Mouse (Mus musculus) midbrain, embryonic 14.5 days (tissue): ENCODE data around the gene Tmem121b. TPM values are rescaled to one million over a fixed set of nuclear protein-coding genes. Genes with fewer than 3 reads are reported as not detected.

Experiments used
- ATAC-seq: fragments of 200-750 bp; cut with Nextera tagmentation; 2 replicates; pipeline ENCODE4 v1.8.0; 2017; ENCODE audit warnings: moderate number of reproducible peaks, moderate library complexity; ENCODE audit not compliant: low FRiP score, low TSS enrichment
- DNase-seq: peaks from one replicate; pipeline ENCODE4 v3.0.0-alpha.2; 2015
- H3K27ac ChIP-seq: fragments of 300-500 bp; sonication (generic); replicated peaks from 2 replicates; pipeline ENCODE4 v1.5.1; 2014; ENCODE audit warnings: mild to moderate bottlenecking, low read depth, low read length, moderate library complexity
- H3K27me3 ChIP-seq: fragments of 300-500 bp; sonication (generic); 2 replicates; pipeline ENCODE4 v1.6.1; 2014; ENCODE audit warnings: low read length, control low read depth, mixed read lengths; ENCODE audit not compliant: control insufficient read depth, insufficient read depth
- H3K36me3 ChIP-seq: fragments of 300-500 bp; sonication (generic); 2 replicates; pipeline ENCODE4 v1.6.1; 2014; ENCODE audit warnings: low read length, control low read depth; ENCODE audit not compliant: control insufficient read depth, insufficient read depth
- H3K4me1 ChIP-seq: fragments of 300-500 bp; sonication (generic); 2 replicates; pipeline ENCODE4 v1.6.1; 2014; ENCODE audit warnings: mild to moderate bottlenecking, antibody characterized with exemption, low read length, control low read depth; ENCODE audit not compliant: control insufficient read depth, insufficient read depth
- H3K4me2 ChIP-seq: fragments of 300-500 bp; sonication (generic); 2 replicates; pipeline ENCODE4 v1.6.1; 2014; ENCODE audit warnings: mild to moderate bottlenecking, low read length, moderate library complexity
- H3K4me3 ChIP-seq: fragments of 300-500 bp; sonication (generic); replicated peaks from 2 replicates; pipeline ENCODE4 v1.5.1; 2014; ENCODE audit warnings: low read depth, low read length
- H3K9ac ChIP-seq: fragments of 300-500 bp; sonication (generic); replicated peaks from 2 replicates; pipeline ENCODE4 v1.6.1; 2014; ENCODE audit warnings: mild to moderate bottlenecking, low read length, moderate library complexity
- H3K9me3 ChIP-seq: fragments of 300-500 bp; sonication (generic); 2 replicates; pipeline ENCODE4 v1.6.1; 2016; ENCODE audit warnings: low read length, control low read depth, mixed read lengths; ENCODE audit not compliant: control insufficient read depth
- WGBS: fragments of 180-500 bp; shearing (Covaris S2); extraction: QIAGEN DNeasy Blood & Tissue Kit; methylation state at CpG from one replicate; pipeline ENCODE4 v1.1.7; 2014; 5-methylcytosine and 5-hydroxymethylcytosine counted together
- polyA plus RNA-seq: library from polyadenylated mRNA; unstranded; fragments of >200 nt; fragmentation: Nextera tagmentation; extraction: Ambion mirVana; gene quantifications from 2 replicates; pipeline ENCODE4 v1.2.1, GENCODE M21; 2014

Tmem121b gene
- polyA plus RNA-seq, 1 experiment from 2014 or later, result 4.4 TPM

DNA sequence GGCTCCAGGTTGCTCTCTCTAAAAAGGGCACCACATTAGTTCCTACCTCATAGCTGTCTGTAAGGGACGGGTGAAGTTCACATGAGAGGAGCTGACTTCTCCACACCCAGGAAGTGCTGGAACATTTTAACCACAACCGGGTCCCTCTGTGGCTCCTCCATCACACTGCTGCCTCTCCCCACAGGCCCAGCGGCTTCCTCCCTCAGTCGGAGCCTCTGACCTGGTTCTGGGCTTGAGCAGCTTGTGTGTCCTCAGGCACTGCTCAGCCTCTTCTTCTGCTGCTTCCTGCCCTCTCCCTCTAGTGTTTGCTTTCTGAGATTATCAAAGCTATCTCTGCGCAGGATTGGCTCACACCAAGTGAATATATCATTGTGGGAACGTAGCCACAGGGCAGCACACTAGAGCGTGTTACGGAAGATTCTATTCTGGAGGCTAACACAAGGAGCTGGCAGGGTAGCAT lies 7.5 kb downstream of the Tmem121b start:
- DNase-seq (no peak), ATAC-seq (no peak)
- no peak overlapping the region for H3K4me2 ChIP-seq
- peaks cover 17% of the 10 kb centered on the region for H3K4me1 ChIP-seq
- H3K27ac ChIP-seq, result no peak overlapping the region
- 66% methylated on average over 8 of the region's 8 CpGs for WGBS
- H3K9me3 ChIP-seq, result no peaks in the 10 kb centered on the region
- H3K27me3 ChIP-seq, result no peaks in the 10 kb centered on the region
- H3K9ac ChIP-seq, result no peak overlapping the region
- H3K4me3 ChIP-seq, result no peak overlapping the region
- no peaks in the 10 kb centered on the region for H3K36me3 ChIP-seq

DNA sequence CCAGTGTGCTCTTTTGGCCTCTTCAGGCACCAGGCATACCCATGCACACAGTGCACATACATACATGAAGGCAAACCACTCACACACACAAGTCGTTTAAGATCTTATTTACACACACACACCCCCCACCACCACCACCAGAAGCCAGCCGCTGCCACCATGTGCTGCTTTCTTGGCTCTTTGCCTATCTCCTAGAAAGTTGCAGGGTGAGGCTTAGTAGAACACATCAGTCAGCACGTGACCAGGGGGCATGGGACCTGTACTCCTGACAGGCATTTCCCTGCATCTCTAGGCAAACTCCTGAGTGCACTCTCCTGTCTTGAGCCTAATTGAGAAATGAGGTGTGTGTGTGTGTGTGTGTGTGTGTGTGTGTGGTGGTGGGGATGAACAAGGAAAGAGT lies 8.6 kb downstream of the Tmem121b start:
- Histone ChIP-seq H3K27ac (no peak overlapping the region), H3K9ac (no peak overlapping the region), H3K27me3 (no peaks in the 10 kb centered on the region), H3K9me3 (no peaks in the 10 kb centered on the region), H3K4me3 (no peak overlapping the region), H3K4me2 (no peak overlapping the region), H3K4me1 (peaks cover 7% of the 10 kb centered on the region; the same call in 1 of the 2 replicates), H3K36me3 (no peaks in the 10 kb centered on the region)
- ATAC-seq, result no peak
- DNase-seq, result no peak
- 79% methylated on average over 3 of the region's 3 CpGs for WGBS

DNA sequence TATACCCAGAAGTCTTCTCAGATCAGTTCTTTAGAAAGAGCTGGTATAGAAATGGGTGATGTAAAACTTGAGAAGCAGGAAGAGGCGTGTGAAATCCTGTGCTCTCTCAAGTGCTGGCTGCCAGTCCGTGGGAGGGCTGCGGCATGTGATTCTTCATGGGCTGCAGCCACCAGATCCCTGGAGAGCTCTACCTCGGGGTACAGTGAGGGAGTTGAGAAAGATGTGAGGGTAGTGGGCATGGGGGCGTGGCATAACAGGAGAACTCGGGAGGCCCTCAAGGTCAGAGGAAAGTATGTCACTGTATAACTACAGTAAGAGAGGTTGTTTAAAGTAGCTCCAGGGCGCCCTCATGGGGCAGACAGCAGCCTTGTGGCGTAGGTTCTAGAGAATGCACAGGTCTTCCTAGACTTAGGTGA lies 10.4 kb downstream of the Tmem121b start:
- no peak overlapping the region for H3K4me3 ChIP-seq
- 41% methylated on average over 8 of the region's 8 CpGs for WGBS
- no peak overlapping the region for H3K4me2 ChIP-seq
- no peaks in the 10 kb centered on the region for H3K27me3 ChIP-seq
- peak; percentile 66 for DNase-seq
- no peaks in the 10 kb centered on the region for H3K36me3 ChIP-seq
- no peak for ATAC-seq
- H3K9ac ChIP-seq, result no peak overlapping the region
- no peaks in the 10 kb centered on the region for H3K9me3 ChIP-seq
- no peaks in the 10 kb centered on the region for H3K4me1 ChIP-seq
- no peak overlapping the region for H3K27ac ChIP-seq

DNA sequence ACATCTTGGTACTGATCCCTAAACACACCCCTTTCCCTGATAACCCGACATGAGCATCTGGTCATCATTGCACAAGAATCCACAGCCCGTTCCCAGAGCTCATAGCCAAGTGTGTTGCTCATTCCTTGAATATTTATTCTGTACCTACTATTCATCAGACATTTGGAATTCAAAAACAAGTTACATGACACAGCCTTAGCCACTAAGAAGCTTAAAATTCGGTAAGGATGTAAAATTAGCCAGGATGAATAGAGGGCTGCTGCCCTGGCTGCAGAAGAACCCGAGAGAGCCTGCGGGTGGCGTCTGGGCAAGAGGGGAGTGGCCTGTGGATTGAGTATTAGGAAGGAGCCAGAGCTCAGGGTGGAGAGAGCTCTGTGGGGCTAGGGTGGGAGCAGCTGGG lies 10.9 kb downstream of the Tmem121b start:
- Histone ChIP-seq H3K9me3 (no peaks in the 10 kb centered on the region), H3K27me3 (no peaks in the 10 kb centered on the region), H3K27ac (no peak overlapping the region), H3K4me1 (no peaks in the 10 kb centered on the region), H3K9ac (no peak overlapping the region), H3K36me3 (no peaks in the 10 kb centered on the region), H3K4me3 (no peak overlapping the region), H3K4me2 (no peak overlapping the region)
- WGBS, result 36% methylated on average over 6 of the region's 6 CpGs
- no peak for DNase-seq
- no peak for ATAC-seq

DNA sequence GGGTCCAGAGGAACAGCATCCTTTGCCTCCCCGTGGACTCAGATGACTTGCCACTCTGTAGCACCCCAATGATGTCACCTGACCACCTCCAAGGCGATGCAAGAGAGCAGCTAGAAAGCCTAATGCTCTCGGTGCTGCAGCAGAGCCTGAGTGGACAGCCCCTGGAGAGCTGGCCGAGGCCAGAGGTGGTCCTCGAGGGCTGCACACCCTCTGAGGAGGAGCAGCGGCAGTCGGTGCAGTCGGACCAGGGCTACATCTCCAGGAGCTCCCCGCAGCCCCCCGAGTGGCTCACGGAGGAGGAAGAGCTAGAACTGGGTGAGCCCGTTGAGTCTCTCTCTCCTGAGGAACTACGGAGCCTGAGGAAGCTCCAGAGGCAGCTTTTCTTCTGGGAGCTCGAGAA lies 11.6 kb downstream of the Tmem121b start:
- no peak overlapping the region for H3K27ac ChIP-seq
- no peak overlapping the region for H3K4me3 ChIP-seq
- no peak overlapping the region for H3K4me2 ChIP-seq
- WGBS, result 92% methylated on average over 14 of the region's 14 CpGs
- no peaks in the 10 kb centered on the region for H3K4me1 ChIP-seq
- H3K27me3 ChIP-seq, result no peaks in the 10 kb centered on the region
- no peaks in the 10 kb centered on the region for H3K9me3 ChIP-seq
- no peaks in the 10 kb centered on the region for H3K36me3 ChIP-seq
- no peak for DNase-seq
- no peak overlapping the region for H3K9ac ChIP-seq
- no peak for ATAC-seq

DNA sequence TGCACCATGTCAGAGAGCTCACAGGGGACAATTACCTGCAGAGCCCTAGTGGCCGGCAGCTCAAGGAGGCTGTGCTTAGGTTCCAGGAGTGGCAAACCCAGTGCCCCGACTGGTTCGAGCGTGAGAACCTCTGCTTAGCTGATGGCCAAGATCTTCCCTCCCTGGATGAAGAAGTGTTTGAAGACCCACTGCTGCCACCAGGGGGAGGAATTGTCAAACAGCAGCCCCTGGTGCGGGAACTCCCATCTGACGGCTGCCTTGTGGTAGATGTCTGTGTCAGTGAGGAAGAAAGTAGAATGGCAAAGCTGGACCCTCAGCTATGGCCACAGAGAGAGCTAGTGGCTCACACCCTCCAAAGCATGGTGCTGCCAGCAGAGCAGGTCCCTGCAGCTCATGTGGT lies 12.1 kb downstream of the Tmem121b start:
- WGBS, result 91% methylated on average over 6 of the region's 6 CpGs
- Histone ChIP-seq H3K4me3 (no peak overlapping the region), H3K9ac (no peak overlapping the region), H3K27ac (no peak overlapping the region), H3K4me2 (no peak overlapping the region), H3K36me3 (no peaks in the 10 kb centered on the region), H3K4me1 (no peaks in the 10 kb centered on the region), H3K9me3 (no peaks in the 10 kb centered on the region), H3K27me3 (no peaks in the 10 kb centered on the region)
- no peak for ATAC-seq
- no peak for DNase-seq

DNA sequence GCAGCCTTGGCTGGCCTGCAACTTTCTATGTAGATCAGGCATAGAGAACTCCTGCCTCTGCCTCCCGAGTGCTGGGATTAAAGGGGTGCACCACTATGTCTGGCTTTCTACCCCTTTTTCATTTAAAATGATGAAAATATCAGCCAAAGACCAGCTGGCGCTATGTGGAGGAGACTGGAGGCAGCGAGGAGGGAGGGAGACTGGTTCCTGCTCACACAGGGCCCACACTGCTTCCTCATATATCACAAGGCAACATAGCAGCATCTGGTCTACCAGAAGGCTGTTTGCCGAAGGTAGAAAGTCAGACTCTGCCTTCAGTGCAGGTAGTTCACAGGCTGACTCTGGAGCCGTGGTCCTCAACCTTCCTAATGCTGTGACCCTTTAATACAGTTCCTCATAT lies 13.2 kb downstream of the Tmem121b start:
- WGBS, result 90% methylated on average over 5 of the region's 5 CpGs
- no peaks in the 10 kb centered on the region for H3K27me3 ChIP-seq

DNA sequence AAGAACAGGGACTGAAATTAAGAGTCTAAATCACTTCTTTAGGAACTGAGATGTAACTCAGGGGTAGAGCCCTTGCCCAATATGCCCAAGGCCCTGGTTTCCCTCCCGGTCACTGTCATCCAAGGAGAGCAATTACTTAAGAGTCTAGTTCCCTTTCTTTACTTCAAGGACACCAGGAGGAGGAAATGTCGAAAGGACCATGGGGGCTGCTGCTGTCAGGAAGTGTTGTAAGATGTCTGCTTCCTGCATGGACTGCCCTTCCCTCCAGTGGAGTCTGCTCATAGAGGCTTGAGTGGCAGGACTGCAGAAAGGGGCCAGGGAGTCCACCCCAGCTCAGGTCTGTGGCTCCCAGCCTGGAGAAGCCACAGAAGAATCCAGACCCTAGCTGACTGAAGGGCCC lies 14.3 kb downstream of the Tmem121b start:
- Histone ChIP-seq H3K27ac (no peak overlapping the region), H3K4me1 (no peaks in the 10 kb centered on the region), H3K9ac (no peak overlapping the region), H3K27me3 (no peaks in the 10 kb centered on the region), H3K4me2 (no peak overlapping the region), H3K4me3 (no peak overlapping the region), H3K9me3 (no peaks in the 10 kb centered on the region), H3K36me3 (no peaks in the 10 kb centered on the region)
- ATAC-seq (no peak), DNase-seq (no peak)
- WGBS, result 96% methylated on average over 2 of the region's 2 CpGs

More for the DNA sequence above, 13.2 kb downstream of the Tmem121b start:
- no peak overlapping the region for H3K9ac ChIP-seq
- H3K4me1 ChIP-seq, result no peaks in the 10 kb centered on the region
- no peaks in the 10 kb centered on the region for H3K36me3 ChIP-seq
- no peak overlapping the region for H3K4me2 ChIP-seq
- no peak overlapping the region for H3K4me3 ChIP-seq
- H3K9me3 ChIP-seq, result no peaks in the 10 kb centered on the region
- DNase-seq (no peak), ATAC-seq (no peak)
- H3K27ac ChIP-seq, result no peak overlapping the region

DNA sequence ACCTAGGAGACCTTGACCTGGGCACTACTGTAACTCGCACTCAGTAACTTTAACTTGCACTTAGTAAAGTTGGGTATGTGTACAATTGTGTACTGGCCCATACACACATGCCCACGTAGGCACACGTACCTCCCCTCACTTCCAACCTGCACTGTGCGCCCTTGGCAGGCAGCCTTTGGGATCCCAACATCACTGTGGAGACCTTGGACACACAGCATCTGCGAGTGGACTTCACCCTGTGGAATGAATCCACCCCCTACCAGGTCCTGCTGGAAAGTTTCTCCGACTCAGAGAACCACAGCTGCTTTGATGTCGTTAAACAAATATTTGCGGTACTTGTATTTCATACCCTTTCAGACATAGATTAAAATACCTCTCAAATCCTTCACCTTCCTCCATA lies 18.3 kb downstream of the Tmem121b start:
- whole genome bisulfite sequencing, result 85% methylated on average over 8 of the region's 8 CpGs
- no peak for ATAC-seq
- DNase-seq, result no peak
- no peak overlapping the region for H3K27ac ChIP-seq
- no peak overlapping the region for H3K9ac ChIP-seq
- no peaks in the 10 kb centered on the region for H3K36me3 ChIP-seq
- H3K4me3 ChIP-seq, result no peak overlapping the region
- H3K4me2 ChIP-seq, result no peak overlapping the region
- no peaks in the 10 kb centered on the region for H3K27me3 ChIP-seq
- H3K9me3 ChIP-seq, result no peaks in the 10 kb centered on the region
- peaks cover 13% of the 10 kb centered on the region for H3K4me1 ChIP-seq
